Mouse (Mus musculus) heart, embryonic 12.5 days (tissue): ENCODE results near the gene Strada. TPM values are rescaled to one million over a fixed set of nuclear protein-coding genes. Genes with fewer than 3 reads are reported as not detected.

ENCODE experiments used
- ATAC-seq: fragments of 200-750 bp; cut with Nextera tagmentation; 2 replicates; pipeline ENCODE4 v1.8.0; 2017; ENCODE audit warnings: moderate TSS enrichment, moderate library complexity; ENCODE audit not compliant: insufficient number of reproducible peaks, low FRiP score
- H3K27ac ChIP-seq: fragments of 300-500 bp; sonication (generic); 2 replicates; pipeline ENCODE4 v1.5.1; 2016; ENCODE audit warnings: mild to moderate bottlenecking, moderate library complexity; ENCODE audit not compliant: poor library complexity, severe bottlenecking
- H3K27me3 ChIP-seq: fragments of 300-500 bp; sonication (generic); replicated peaks from 2 replicates; pipeline ENCODE4 v1.6.1; 2016; ENCODE audit warnings: mild to moderate bottlenecking, moderate library complexity
- H3K36me3 ChIP-seq: fragments of 300-500 bp; sonication (generic); 2 replicates; pipeline ENCODE4 v1.6.1; 2016; ENCODE audit warnings: mild to moderate bottlenecking, moderate library complexity
- H3K4me1 ChIP-seq: fragments of 300-500 bp; sonication (generic); replicated peaks from 2 replicates; pipeline ENCODE4 v1.6.1; 2016; ENCODE audit warnings: mild to moderate bottlenecking
- H3K4me2 ChIP-seq: fragments of 300-500 bp; sonication (generic); 2 replicates; pipeline ENCODE4 v1.6.1; 2016; ENCODE audit warnings: mild to moderate bottlenecking, moderate library complexity
- H3K4me3 ChIP-seq: fragments of 300-500 bp; sonication (generic); 2 replicates; pipeline ENCODE4 v1.5.1; 2016; ENCODE audit warnings: mild to moderate bottlenecking
- H3K9ac ChIP-seq: fragments of 300-500 bp; sonication (generic); 2 replicates; pipeline ENCODE4 v1.6.1; 2016; ENCODE audit warnings: mild to moderate bottlenecking, moderate library complexity
- H3K9me3 ChIP-seq: fragments of 300-500 bp; sonication (generic); replicated peaks from 2 replicates; pipeline ENCODE4 v1.6.1; 2016; ENCODE audit warnings: mild to moderate bottlenecking, moderate library complexity
- WGBS: fragments of 180-500 bp; shearing (Covaris S2); methylation state at CpG from one replicate; pipeline ENCODE4 v1.1.7; 2016; 5-methylcytosine and 5-hydroxymethylcytosine counted together
- polyA plus RNA-seq: library from polyadenylated mRNA; unstranded; fragments of >200 nt; fragmentation: Nextera tagmentation; extraction: Ambion mirVana; gene quantifications from 2 replicates; pipeline ENCODE4 v1.2.1, GENCODE M21; 2016

The Strada gene
- polyA plus RNA-seq, 1 experiment from 2014 or later, result 22.4 TPM

DNA sequence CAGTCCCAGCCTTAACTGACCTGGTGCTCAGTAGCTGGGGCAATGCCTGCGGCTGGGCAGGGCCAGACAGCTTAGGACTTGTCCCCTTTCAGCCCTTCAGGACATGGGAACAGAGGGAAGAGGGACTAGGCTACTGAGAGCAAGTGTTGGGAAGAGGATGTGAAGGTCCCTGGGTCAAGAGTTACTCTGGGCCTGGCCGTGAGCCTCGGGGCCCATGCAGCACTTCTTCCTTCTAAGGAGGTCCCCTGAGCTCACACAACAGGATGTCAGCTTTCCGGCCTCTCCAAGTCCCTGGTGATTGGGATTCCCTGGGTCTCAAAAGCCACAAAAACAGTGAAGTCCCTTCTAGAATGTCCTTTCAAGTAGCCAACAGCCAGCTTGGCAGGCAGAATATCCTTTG is 38.4 kb downstream of the Strada start:
- Histone ChIP-seq H3K9me3 (no peaks in the 10 kb centered on the region), H3K36me3 (peaks cover 51% of the 10 kb centered on the region), H3K4me3 (no peak overlapping the region), H3K27ac (peak overlapping the region; percentile 49), H3K4me1 (peaks cover 27% of the 10 kb centered on the region), H3K9ac (0 out of 2 replicates have a peak overlapping the region, but pooled peaks have one; percentile 16), H3K27me3 (no peaks in the 10 kb centered on the region), H3K4me2 (no peak overlapping the region)
- WGBS, result 69% methylated on average over 4 of the region's 4 CpGs
- no peak for ATAC-seq

DNA sequence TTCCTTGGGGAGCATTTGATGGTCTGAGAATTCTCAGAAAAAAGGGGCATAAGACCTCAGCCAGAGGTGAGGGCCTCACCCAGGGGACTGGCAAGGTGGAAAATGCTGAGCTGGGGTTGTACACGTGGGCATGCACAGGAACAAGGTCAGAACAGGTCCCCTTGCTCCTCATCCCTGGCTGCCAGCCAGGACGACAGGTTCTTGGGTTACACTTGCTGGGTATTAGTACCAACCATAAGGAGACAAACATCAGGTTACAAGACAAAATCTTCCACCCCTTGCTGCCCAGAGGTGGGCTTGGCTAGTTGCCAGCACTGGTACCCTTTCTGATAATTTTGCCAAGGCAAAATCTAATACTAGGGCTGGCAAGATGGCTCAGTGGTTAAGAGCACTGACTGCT is 39.7 kb downstream of the Strada start:
- Histone ChIP-seq H3K9ac (no peak overlapping the region), H3K4me2 (no peak overlapping the region), H3K27ac (no peak overlapping the region), H3K36me3 (peaks cover 52% of the 10 kb centered on the region), H3K4me1 (peaks cover 33% of the 10 kb centered on the region), H3K9me3 (no peaks in the 10 kb centered on the region), H3K4me3 (no peak overlapping the region), H3K27me3 (no peaks in the 10 kb centered on the region)
- ATAC-seq, result no peak
- WGBS, result 80% methylated on average over 2 of the region's 2 CpGs

DNA sequence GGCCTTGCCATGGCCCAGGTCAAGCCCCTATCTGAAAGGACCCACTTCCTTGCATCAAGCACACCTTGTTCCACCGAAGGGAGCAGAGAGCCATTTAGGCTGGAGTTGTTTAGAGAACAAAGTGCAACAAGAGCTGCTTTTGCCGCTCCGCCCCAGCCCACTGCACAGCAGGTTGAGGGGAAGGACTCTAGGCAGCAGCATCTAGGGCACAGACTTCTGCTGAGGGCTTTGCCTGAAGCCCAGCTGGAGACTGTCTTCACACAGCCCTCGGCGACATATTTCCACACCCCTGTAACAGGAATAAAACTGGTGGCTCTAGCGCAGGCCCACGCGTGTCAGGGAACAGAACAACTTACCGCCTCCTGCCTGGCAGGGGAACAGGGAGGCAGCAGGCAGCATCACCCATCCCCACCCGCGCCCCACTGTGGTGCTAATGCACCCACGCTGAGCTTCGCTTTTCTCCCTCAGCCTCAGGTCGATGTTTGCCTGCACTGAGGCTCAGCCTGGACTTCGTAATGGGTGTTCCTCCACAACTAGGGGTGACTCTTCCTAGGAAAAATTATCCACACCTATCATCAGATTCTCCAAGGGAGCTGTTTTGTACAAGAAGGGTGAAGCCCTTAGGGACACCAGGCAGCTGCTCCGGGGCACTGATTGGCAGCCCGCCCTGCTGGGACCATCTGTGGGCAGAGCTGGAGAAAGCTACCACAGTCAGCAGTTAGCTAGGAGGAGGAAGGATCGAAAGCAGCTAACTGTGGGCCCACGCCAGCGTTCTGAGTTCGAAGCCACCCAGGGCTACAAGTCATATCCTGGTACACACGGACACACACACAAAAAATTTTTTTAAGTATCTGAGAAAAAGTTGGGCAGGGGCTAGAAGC is 40.9 kb downstream of the Strada start, which contains the start of the genes Gm10840 and Limd2:
TSS of gene Gm10840 (plus strand) at position 10 of the 881 bp plus-strand sequence.
TSS of gene Limd2 (minus strand) at position 20 of the 881 bp plus-strand sequence.
- H3K9me3 ChIP-seq, result no peaks in the 10 kb centered on the region
- peak within 1 kb of the TSS; percentile 86 for H3K27ac ChIP-seq
- H3K36me3 ChIP-seq, result peaks cover 54% of the 10 kb centered on the region
- no peaks in the 10 kb centered on the region for H3K27me3 ChIP-seq
- peaks cover 33% of the 10 kb centered on the region for H3K4me1 ChIP-seq
- WGBS, result 29% methylated on average over 22 of the region's 22 CpGs
- H3K9ac ChIP-seq, result peak within 1 kb of the TSS; percentile 90
- H3K4me2 ChIP-seq, result peak within 1 kb of the TSS; percentile 93
- peak within 1 kb of the TSS; percentile 88 for H3K4me3 ChIP-seq
- no peak for ATAC-seq

DNA sequence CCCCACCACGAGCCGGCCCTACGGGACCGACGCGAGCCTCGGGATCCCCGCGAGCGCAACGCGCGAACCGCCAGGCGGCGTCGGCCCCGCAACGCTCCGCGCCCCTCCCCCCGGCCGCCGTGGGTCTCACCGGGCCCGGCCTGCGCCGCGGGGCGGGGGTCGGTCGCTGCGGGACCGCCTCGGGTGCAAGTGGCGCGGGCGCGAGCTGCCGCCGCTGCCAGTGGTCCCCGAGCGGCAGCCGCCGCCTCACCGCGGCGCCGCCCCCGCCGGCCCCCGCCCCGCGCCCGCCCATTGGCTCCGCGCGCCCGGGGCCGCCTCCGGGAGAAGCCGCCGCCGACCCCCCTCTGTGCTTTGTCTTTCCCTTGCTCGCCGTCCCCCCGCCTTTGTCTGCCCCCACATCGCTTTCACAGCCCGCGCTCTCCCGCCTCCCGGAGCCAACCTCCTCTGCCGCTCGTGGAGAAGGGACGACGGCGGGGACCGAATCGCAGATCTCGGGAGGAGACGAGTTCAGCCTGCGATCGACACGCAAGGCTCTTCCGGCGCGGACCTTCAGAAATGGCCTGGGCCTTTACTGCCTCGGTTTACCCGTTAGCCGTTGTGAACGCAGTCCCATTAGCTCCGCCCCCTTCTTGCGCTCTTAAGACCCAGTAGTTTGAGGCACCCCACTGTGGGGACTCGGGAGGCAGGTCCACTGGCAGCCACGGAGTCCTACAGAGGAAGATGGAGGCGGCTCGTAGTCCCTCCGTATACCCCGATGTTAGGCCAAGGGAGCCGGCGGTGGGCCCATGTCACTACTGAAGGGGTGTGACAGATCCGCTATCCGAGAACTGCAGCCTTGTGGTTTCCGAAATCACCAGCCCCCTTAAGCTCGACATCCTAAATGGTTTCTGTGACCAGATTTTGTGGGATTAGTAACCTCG is 41.8 kb downstream of the Strada start:
- peak overlapping the region; percentile 90 for H3K9ac ChIP-seq
- H3K36me3 ChIP-seq, result peaks cover 55% of the 10 kb centered on the region
- peak overlapping the region; percentile 88 for H3K4me3 ChIP-seq
- H3K27ac ChIP-seq, result peak overlapping the region; percentile 86
- WGBS, result 1% methylated on average over 105 of the region's 106 CpGs
- no peaks in the 10 kb centered on the region for H3K27me3 ChIP-seq
- ATAC-seq, result peak; percentile 72
- H3K4me1 ChIP-seq, result peaks cover 33% of the 10 kb centered on the region
- no peaks in the 10 kb centered on the region for H3K9me3 ChIP-seq
- peak overlapping the region; percentile 93 for H3K4me2 ChIP-seq

DNA sequence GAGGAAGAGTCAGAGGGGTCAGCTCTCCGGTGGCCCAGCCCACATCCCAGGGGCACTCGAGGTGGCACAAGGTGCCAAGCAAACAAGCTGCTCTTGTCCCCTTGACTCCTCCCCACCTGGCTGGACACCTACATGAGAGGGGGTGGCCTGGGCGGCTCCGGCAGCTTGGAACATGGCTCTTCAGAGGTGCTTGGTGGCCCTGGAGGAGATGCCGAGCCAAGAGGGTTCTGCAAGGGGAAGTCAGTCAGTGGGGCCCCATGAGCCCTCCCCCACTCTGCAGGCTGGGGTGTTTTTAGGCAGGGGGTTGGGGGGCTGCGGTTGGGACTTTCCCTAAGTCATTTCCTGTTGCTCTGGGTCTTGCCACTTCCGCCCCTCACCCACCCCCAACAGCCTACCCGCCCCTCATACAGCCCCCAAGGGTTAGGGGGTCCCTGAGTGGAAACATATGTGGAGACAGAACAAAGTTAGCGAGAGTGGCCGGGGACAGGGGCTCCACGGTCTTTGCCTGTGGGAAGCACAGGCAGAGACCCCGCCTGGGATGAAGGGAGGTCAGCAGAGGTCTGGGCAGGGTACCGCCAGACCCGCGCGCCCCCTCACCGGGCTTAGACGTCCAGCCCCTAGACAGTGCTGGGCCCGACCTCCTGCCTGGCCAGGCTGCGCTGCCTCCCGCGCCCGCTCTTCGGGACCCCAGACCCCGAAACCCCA is 42.6 kb downstream of the Strada start:
- Histone ChIP-seq H3K27ac (peak overlapping the region; percentile 86), H3K27me3 (no peaks in the 10 kb centered on the region), H3K4me2 (peak overlapping the region; percentile 93), H3K9ac (peak overlapping the region; percentile 90), H3K4me1 (peaks cover 33% of the 10 kb centered on the region), H3K4me3 (peak overlapping the region; percentile 88), H3K36me3 (peaks cover 56% of the 10 kb centered on the region), H3K9me3 (no peaks in the 10 kb centered on the region)
- under 1% methylated on average over 25 of the region's 25 CpGs for WGBS
- ATAC-seq, result peak; percentile 37; the same call in 1 of the 2 replicates

DNA sequence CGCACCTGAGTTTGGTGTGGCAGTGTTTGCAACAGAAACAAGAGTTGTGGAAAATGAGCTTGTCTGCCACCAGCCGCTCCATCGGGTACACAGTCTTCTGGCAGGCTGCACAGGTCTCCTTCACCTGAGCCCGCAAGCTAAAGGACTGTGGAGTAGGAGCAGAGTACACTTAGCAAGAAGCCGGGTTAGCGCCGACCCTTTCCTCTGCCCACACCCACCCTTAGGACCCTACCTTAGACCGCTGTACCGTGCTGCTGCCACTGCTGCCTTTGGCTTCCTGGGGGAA is 43.1 kb downstream of the Strada start:
- H3K9ac ChIP-seq, result peak overlapping the region; percentile 90
- no peaks in the 10 kb centered on the region for H3K27me3 ChIP-seq
- peak overlapping the region; percentile 88 for H3K4me3 ChIP-seq
- H3K9me3 ChIP-seq, result no peaks in the 10 kb centered on the region
- H3K36me3 ChIP-seq, result peaks cover 56% of the 10 kb centered on the region
- peak overlapping the region; percentile 93 for H3K4me2 ChIP-seq
- peak overlapping the region; percentile 86 for H3K27ac ChIP-seq
- WGBS, result 39% methylated on average over 9 of the region's 9 CpGs
- peaks cover 33% of the 10 kb centered on the region for H3K4me1 ChIP-seq
- no peak for ATAC-seq

DNA sequence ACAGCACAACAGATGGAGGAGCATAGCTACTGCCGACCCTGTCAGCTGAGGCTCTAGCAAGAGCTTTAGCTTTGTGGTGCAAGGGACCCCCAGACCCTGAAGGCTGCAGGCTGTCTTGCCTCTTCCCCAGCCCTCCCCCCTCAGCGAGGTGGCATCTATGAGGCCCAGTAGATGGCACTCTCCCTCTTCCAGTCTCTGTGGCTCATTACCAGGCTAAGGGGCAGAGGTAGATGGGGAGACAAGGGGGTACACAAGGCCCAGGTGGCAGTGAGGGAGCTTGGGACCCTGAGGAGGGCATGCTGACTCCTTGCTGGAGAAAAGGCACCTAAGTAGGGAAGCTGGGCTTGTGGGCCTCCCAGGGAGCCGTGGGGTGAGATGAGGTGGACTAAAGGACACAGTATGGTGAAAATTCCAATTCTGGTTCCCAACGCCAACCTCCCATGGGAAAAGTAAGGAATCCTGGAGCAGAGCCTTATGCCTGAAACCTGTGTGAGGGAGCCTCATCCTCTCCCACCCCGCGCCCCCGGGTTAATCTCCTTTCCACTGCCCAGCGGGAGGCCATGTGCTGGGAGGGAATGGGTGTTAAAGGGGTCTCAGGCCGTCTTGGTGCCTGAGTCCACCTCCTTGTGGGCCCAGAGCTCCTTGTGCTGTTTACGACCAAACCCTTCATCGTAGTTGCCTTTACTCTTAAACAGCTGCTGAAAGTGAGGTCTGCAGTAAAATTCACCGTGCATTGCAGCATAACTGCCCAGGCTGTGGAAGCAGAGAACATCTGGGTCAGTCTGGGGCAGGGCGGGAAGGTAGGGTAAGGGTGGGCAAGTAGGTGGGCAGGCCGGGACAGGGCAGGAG is 43.7 kb downstream of the Strada start:
- 59% methylated on average over 14 of the region's 14 CpGs for WGBS
- Histone ChIP-seq H3K27ac (peak overlapping the region; percentile 86), H3K36me3 (peaks cover 55% of the 10 kb centered on the region), H3K27me3 (no peaks in the 10 kb centered on the region), H3K4me3 (peak overlapping the region; percentile 88), H3K9me3 (no peaks in the 10 kb centered on the region), H3K4me2 (peak overlapping the region; percentile 93), H3K4me1 (peaks cover 31% of the 10 kb centered on the region), H3K9ac (peak overlapping the region; percentile 90)
- ATAC-seq, result no peak

DNA sequence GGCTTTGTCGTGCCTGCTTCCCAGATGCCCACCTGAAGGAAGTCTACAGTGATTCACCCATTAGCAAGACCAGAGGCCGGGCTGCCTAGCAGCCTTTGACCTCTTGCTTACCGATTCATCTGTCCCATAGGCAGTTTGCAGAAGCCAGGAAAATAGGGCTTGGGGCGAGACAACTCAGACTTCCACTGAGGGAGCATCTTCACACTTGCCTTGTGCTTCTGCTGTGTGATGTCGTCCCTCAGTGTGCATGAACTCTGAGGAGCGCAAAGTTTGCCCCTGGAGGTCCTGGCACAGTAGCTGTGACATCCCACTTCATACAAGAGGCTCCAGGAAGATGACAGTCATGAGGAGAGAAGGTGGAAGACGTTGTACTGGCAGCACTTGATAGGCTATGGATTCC is 44.8 kb downstream of the Strada start:
- H3K4me3 ChIP-seq, result no peak overlapping the region
- H3K9me3 ChIP-seq, result no peaks in the 10 kb centered on the region
- ATAC-seq, result no peak
- no peak overlapping the region for H3K9ac ChIP-seq
- H3K27ac ChIP-seq, result no peak overlapping the region
- no peaks in the 10 kb centered on the region for H3K27me3 ChIP-seq
- WGBS, result 81% methylated on average over 7 of the region's 7 CpGs
- H3K36me3 ChIP-seq, result peaks cover 60% of the 10 kb centered on the region
- H3K4me1 ChIP-seq, result peaks cover 28% of the 10 kb centered on the region
- H3K4me2 ChIP-seq, result no peak overlapping the region

DNA sequence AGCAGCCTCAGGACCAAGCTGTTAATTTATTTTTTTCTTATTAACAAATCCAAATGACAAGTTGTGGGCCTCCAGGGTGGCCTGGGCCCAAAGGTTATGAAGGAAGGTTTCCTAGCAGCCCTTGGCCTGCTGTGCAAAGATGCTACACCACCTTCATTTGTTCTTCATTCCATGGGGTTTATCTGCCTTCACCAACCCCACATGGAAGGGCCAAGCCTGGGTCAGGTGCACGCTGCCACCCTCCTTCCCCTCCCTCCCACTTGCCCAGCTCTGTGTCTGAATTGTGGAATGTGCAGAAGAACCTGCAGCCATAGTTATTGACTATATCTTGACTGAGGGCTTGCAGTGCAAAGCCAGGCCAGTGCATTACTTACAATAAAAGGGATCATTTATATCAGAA is 45.7 kb downstream of the Strada start:
- Histone ChIP-seq H3K27ac (no peak overlapping the region), H3K4me2 (no peak overlapping the region), H3K9ac (no peak overlapping the region), H3K36me3 (peaks cover 69% of the 10 kb centered on the region), H3K9me3 (no peaks in the 10 kb centered on the region), H3K27me3 (no peaks in the 10 kb centered on the region), H3K4me3 (no peak overlapping the region), H3K4me1 (peaks cover 25% of the 10 kb centered on the region)
- 81% methylated on average over 1 of the region's 1 CpGs for WGBS
- no peak for ATAC-seq

DNA sequence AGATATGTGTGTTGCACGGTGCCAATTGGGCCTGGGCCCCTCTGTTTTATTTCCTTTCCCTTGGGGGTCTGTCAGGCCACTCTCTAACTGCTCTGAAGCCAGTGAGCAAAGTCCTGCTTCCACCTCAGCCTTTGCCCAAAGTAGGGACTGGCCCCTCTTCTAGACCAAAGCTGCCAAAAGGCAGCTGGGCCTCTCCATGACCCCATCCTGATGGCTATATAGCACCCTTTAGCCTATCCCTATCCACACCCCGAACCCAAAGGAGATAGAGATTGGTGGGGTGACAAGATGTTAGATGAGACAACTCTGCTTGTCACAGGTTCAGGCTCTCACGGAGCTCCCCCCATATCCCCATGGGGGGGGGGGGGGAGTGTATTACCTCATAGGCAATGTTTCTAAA is 46.2 kb downstream of the Strada start:
- Histone ChIP-seq H3K9me3 (no peaks in the 10 kb centered on the region), H3K9ac (no peak overlapping the region), H3K36me3 (peaks cover 74% of the 10 kb centered on the region), H3K27me3 (no peaks in the 10 kb centered on the region), H3K4me2 (no peak overlapping the region), H3K4me1 (peaks cover 20% of the 10 kb centered on the region), H3K4me3 (no peak overlapping the region), H3K27ac (no peak overlapping the region)
- 64% methylated on average over 3 of the region's 3 CpGs for WGBS
- ATAC-seq, result no peak
